Mouse (Mus musculus) MEL (cell line): ENCODE measurements at regions not wholly inside any gene's neighbourhood (a gene's known extent, or its start where the extent isn't known, plus 50 kb on each side); places are given as distances from the start of the nearest gene placed in this dataset.

Experiments
- DNase-seq: peaks from one replicate; pipeline ENCODE4 v3.0.0; 2011; ENCODE audit warnings: low read depth, low spot score
- H3K27ac ChIP-seq: 2 replicates; pipeline ENCODE4 v1.5.1; 2012; ENCODE audit warnings: low read depth, mild to moderate bottlenecking, control low read depth, low read length, moderate library complexity; ENCODE audit not compliant: control insufficient read depth
- H3K27me3 ChIP-seq, 2 experiments: fragments of 150-350 bp in 1 of 2; sonication (generic) in 1 of 2; 2 replicates each; pipeline ENCODE4 v1.6.1; 2012; ENCODE audit warnings: low read length in 2 of 2, mild to moderate bottlenecking in 2 of 2, improper control_type of control experiment in 1 of 2, moderate library complexity in 1 of 2; ENCODE audit not compliant: insufficient read depth in 2 of 2, control insufficient read depth in 1 of 2
- H3K36me3 ChIP-seq, 2 experiments: 2 replicates each; pipeline ENCODE4 v1.6.1; 2012 to 2014; ENCODE audit warnings: low read length in 2 of 2, improper control_type of control experiment in 1 of 2, inconsistent platforms in 1 of 2, mild to moderate bottlenecking in 1 of 2; ENCODE audit not compliant: insufficient read depth in 2 of 2, control insufficient read depth in 1 of 2
- H3K4me1 ChIP-seq, 2 experiments: fragments of 150-350 bp in 1 of 2; sonication (generic) in 1 of 2; 2 replicates each; pipeline ENCODE4 v1.6.1; 2012; ENCODE audit warnings: low read length in 2 of 2, improper control_type of control experiment in 1 of 2, mild to moderate bottlenecking in 1 of 2; ENCODE audit not compliant: insufficient read depth in 2 of 2, control insufficient read depth in 1 of 2
- H3K4me3 ChIP-seq, 2 experiments: fragments of 150-350 bp in 1 of 2; sonication (generic) in 1 of 2; 2 replicates each; pipeline ENCODE4 v1.5.1; 2012; ENCODE audit warnings: low read depth in 2 of 2, low read length in 2 of 2, mild to moderate bottlenecking in 2 of 2, moderate library complexity in 2 of 2, control low read depth in 1 of 2, improper control_type of control experiment in 1 of 2; ENCODE audit not compliant: control insufficient read depth in 1 of 2, insufficient read depth in 1 of 2
- H3K79me2 ChIP-seq: 2 replicates; pipeline ENCODE4 v1.6.1; 2012; ENCODE audit warnings: mild to moderate bottlenecking, low read length, moderate library complexity; ENCODE audit not compliant: control insufficient read depth, poor library complexity, insufficient read depth
- H3K9ac ChIP-seq: 2 replicates; pipeline ENCODE4 v1.6.1; 2012; ENCODE audit warnings: low read depth, mild to moderate bottlenecking, control low read depth, low read length, moderate library complexity; ENCODE audit not compliant: control insufficient read depth, poor library complexity, severe bottlenecking
- H3K9me3 ChIP-seq: fragments of 150-350 bp; sonication (generic); replicated peaks from 2 replicates; pipeline ENCODE4 v1.6.1; 2012; ENCODE audit warnings: mild to moderate bottlenecking, low read length, improper control_type of control experiment, moderate library complexity; ENCODE audit not compliant: insufficient read depth
- CHD2 ChIP-seq: IDR thresholded peaks from 2 replicates; pipeline ENCODE4 v1.6.1; 2011; ENCODE audit warnings: low read length, improper control_type of control experiment
- EP300 ChIP-seq, 2 experiments: IDR thresholded peaks; 2 replicates each; pipeline ENCODE4 v1.6.1; 2011; ENCODE audit warnings: improper control_type of control experiment in 2 of 2, low read length in 2 of 2, low read depth in 1 of 2, mild to moderate bottlenecking in 1 of 2
- HCFC1 ChIP-seq: IDR thresholded peaks from 2 replicates; pipeline ENCODE4 v1.6.1; 2012; ENCODE audit warnings: low read depth, mild to moderate bottlenecking, inconsistent platforms, low read length, improper control_type of control experiment, moderate library complexity
- KAT2A ChIP-seq: conservative IDR thresholded peaks from 2 replicates; pipeline ENCODE4 v1.6.1; 2012; ENCODE audit warnings: low read depth, low read length, improper control_type of control experiment, inconsistent platforms
- MAFK ChIP-seq: IDR thresholded peaks from 2 replicates; pipeline ENCODE4 v1.6.1; 2011; ENCODE audit warnings: low read depth, mild to moderate bottlenecking, low read length, improper control_type of control experiment, borderline replicate concordance
- MAZ ChIP-seq: IDR thresholded peaks from 2 replicates; pipeline ENCODE4 v1.6.1; 2012; ENCODE audit warnings: low read depth, mild to moderate bottlenecking, inconsistent platforms, low read length, improper control_type of control experiment
- MXI1 ChIP-seq: IDR thresholded peaks from 2 replicates; pipeline ENCODE4 v1.6.1; 2011; ENCODE audit warnings: mild to moderate bottlenecking, low read depth, low read length, improper control_type of control experiment
- NELFE ChIP-seq: IDR thresholded peaks from 2 replicates; pipeline ENCODE4 v1.6.1; 2011; ENCODE audit warnings: low read depth, low read length, improper control_type of control experiment
- POLR2A ChIP-seq, 2 experiments: IDR thresholded peaks; 2 replicates each; pipeline ENCODE4 v1.6.1; 2011 to 2012; ENCODE audit warnings: low read length in 2 of 2, mild to moderate bottlenecking in 2 of 2, control low read depth in 1 of 2, improper control_type of control experiment in 1 of 2, low read depth in 1 of 2, moderate library complexity in 1 of 2; ENCODE audit not compliant: control insufficient read depth in 1 of 2, insufficient read depth in 1 of 2, poor library complexity in 1 of 2
- POLR2AphosphoS2 ChIP-seq: IDR thresholded peaks from 2 replicates; pipeline ENCODE4 v1.6.1; 2011; ENCODE audit warnings: low read length, improper control_type of control experiment
- RAD21 ChIP-seq: IDR thresholded peaks from 2 replicates; pipeline ENCODE4 v1.6.1; 2011; ENCODE audit warnings: mild to moderate bottlenecking, low read depth, low read length, improper control_type of control experiment
- RCOR1 ChIP-seq: IDR thresholded peaks from 2 replicates; pipeline ENCODE4 v1.6.1; 2012; ENCODE audit warnings: low read depth, mild to moderate bottlenecking, inconsistent platforms, low read length, improper control_type of control experiment
- TBP ChIP-seq: IDR thresholded peaks from 2 replicates; pipeline ENCODE4 v1.8.0; 2011; ENCODE audit warnings: low read depth, low read length, improper control_type of control experiment
- UBTF ChIP-seq: IDR thresholded peaks from 2 replicates; pipeline ENCODE4 v1.6.1; 2012; ENCODE audit warnings: low read depth, mild to moderate bottlenecking, inconsistent platforms, low read length, improper control_type of control experiment, moderate library complexity, borderline replicate concordance; ENCODE audit not compliant: insufficient read depth
- USF2 ChIP-seq, 2 experiments: IDR thresholded peaks; 2 replicates each; pipeline ENCODE4 v1.6.1; 2011 to 2012; ENCODE audit warnings: improper control_type of control experiment in 2 of 2, low read length in 2 of 2, borderline replicate concordance in 1 of 2, inconsistent platforms in 1 of 2, low read depth in 1 of 2, mild to moderate bottlenecking in 1 of 2; ENCODE audit not compliant: insufficient read depth in 1 of 2

- TF ChIP-seq MXI1 = no peak
- Histone ChIP-seq H3K79me2 (no peaks in the 10 kb centered on the region), H3K36me3 (no peaks in the 10 kb centered on the region), H3K9me3 (no peaks in the 10 kb centered on the region), H3K4me1 (no peaks in the 10 kb centered on the region), H3K9ac (no peak overlapping the region), H3K27me3 (no peaks in the 10 kb centered on the region), H3K27ac (no peak overlapping the region), H3K4me3 (no peak overlapping the region)
- DNase-seq = no peak
Observed at GRCm38 (mm10) chr13:101422082-101422481, 345.9 kb downstream of the Pik3r1 start.

GRCm38 (mm10) chr13:101419457-101420025 lies 348.5 kb downstream of the Pik3r1 start:
- no peaks in the 10 kb centered on the region for H3K79me2 ChIP-seq
- H3K9ac ChIP-seq = no peak overlapping the region
- no peaks in the 10 kb centered on the region for H3K27me3 ChIP-seq
- H3K9me3 ChIP-seq = no peaks in the 10 kb centered on the region
- no peak overlapping the region for H3K4me3 ChIP-seq
- no peak for DNase-seq
- H3K4me1 ChIP-seq = no peaks in the 10 kb centered on the region
- H3K27ac ChIP-seq = no peak overlapping the region
- no peaks in the 10 kb centered on the region for H3K36me3 ChIP-seq
- TF ChIP-seq USF2 (IDR thresholded peaks at IDR 0.05; ENCODE audit: borderline replicate concordance in 1 of 2, insufficient read depth in 1 of 2, low read depth in 1 of 2, low read length in 2 of 2) (no peak), EP300 (IDR thresholded peaks at IDR 0.05; ENCODE audit: low read depth in 1 of 2, low read length in 2 of 2) (no peak), CHD2 (no peak), MAZ (no peak), KAT2A (no peak), POLR2A (IDR thresholded peaks at IDR 0.05; ENCODE audit: control insufficient read depth in 1 of 2, insufficient read depth in 1 of 2, low read depth in 1 of 2, low read length in 2 of 2, poor library complexity in 1 of 2) (no peak), POLR2AphosphoS2 (no peak), RCOR1 (no peak), HCFC1 (no peak), RAD21 (no peak), NELFE (no peak), MAFK (no peak), UBTF (no peak)
- TF ChIP-seq, all 39 proteins: peak for 0

GRCm38 (mm10) chr13:101418272-101418671 lies 349.7 kb downstream of the Pik3r1 start:
- no peak for DNase-seq
- H3K9me3 ChIP-seq = no peaks in the 10 kb centered on the region
- H3K27ac ChIP-seq = no peak overlapping the region
- H3K79me2 ChIP-seq = no peaks in the 10 kb centered on the region
- H3K9ac ChIP-seq = no peak overlapping the region
- TF ChIP-seq TBP (no peak), MXI1 (no peak)
- H3K4me1 ChIP-seq = no peaks in the 10 kb centered on the region
- no peaks in the 10 kb centered on the region for H3K27me3 ChIP-seq
- no peak overlapping the region for H3K4me3 ChIP-seq
- no peaks in the 10 kb centered on the region for H3K36me3 ChIP-seq
